Mouse (Mus musculus): ENCODE results near the gene Spon1. TPM values are rescaled to one million over a fixed set of nuclear protein-coding genes. Genes with fewer than 3 reads are reported as not detected.

The Spon1 gene
- polyA plus RNA-seq, 1 experiment from 2014 or later = 79.7 TPM

DNA sequence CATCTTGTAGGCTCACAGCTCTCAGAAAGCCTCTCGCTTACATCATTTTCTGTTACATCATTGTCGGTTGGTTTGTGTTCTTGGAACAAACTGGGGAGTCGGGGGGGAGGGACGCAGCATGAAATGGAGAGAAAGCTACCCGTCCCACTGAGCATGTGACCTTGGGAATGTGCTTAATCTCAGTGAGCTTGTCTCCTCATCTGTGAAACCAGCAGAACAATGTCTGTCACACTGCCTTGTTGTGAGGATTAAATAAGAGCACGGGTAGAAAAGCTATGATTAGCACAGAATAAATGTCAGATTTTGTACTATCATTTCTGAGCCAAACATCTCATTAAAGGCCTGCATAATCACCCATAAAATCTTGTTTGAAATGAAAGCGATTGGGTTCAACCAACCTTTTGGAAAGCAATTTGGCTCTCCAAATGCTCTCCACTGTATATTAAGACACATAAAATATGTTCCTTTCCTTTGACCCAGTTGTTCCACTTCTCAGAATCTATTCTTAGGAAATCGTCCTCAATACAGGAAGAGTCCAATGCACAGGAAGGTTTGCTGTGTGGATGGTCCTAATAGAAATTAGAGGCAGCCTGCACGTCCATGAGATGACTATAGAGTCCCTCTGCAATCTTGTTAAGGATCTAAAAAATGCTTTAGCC is 195.2 kb downstream of the Spon1 start:
- Histone ChIP-seq H3K4me3 (ENCODE audit: low read depth, low read length) (no peak overlapping the region), H3K27ac (ENCODE audit: low read depth, low read length) (no peak overlapping the region), H3K4me1 (ENCODE audit: control insufficient read depth, insufficient read depth, low read length) (0 out of 2 replicates have a peak, but pooled peaks cover 6% of the 10 kb centered on the region), H3K36me3 (ENCODE audit: control insufficient read depth, insufficient read depth, low read length) (0 out of 2 replicates have a peak, but pooled peaks cover 2% of the 10 kb centered on the region), H3K27me3 (ENCODE audit: control insufficient read depth, insufficient read depth, low read length) (no peaks in the 10 kb centered on the region), H3K9ac (ENCODE audit: low read depth, low read length) (no peak overlapping the region), H3K9me3 (replicated peaks; ENCODE audit: control insufficient read depth, low read length) (no peaks in the 10 kb centered on the region), H3K4me2 (no peak overlapping the region)
- ATAC-seq (replicated peaks; ENCODE audit: insufficient number of reproducible peaks, low FRiP score, low TSS enrichment) = no peak
- 71% methylated on average over 9 of the region's 9 CpGs for WGBS (ENCODE audit: insufficient replicate concordance)

DNA sequence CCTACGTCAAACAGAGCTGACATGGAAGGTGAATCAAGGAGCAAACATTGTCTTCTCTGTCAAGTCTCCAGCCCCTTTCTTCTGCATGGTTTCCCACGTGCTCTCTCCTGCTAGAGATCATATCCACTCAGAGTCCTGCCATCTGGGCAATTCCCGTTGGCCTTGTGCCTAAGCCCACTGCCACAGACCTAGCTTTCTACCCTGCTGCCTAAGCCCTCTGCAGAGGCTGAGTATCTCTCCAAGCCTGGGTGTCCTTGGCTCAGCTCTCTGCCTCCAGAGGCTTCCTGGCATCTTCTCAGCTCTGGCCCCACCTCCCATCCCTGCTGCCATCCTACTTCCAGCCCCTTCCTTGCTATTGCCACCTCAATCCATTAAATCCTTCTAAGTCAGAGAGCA is 195.7 kb downstream of the Spon1 start:
- Histone ChIP-seq H3K4me1 (ENCODE audit: control insufficient read depth, insufficient read depth, low read length) (0 out of 2 replicates have a peak, but pooled peaks cover 6% of the 10 kb centered on the region), H3K4me2 (no peak overlapping the region), H3K27me3 (ENCODE audit: control insufficient read depth, insufficient read depth, low read length) (no peaks in the 10 kb centered on the region), H3K9me3 (replicated peaks; ENCODE audit: control insufficient read depth, low read length) (no peaks in the 10 kb centered on the region), H3K4me3 (ENCODE audit: low read depth, low read length) (no peak overlapping the region), H3K36me3 (ENCODE audit: control insufficient read depth, insufficient read depth, low read length) (0 out of 2 replicates have a peak, but pooled peaks cover 2% of the 10 kb centered on the region), H3K27ac (ENCODE audit: low read depth, low read length) (no peak overlapping the region), H3K9ac (ENCODE audit: low read depth, low read length) (no peak overlapping the region)
- WGBS (ENCODE audit: insufficient replicate concordance) = 61% methylated on average over 3 of the region's 3 CpGs
- ATAC-seq (replicated peaks; ENCODE audit: insufficient number of reproducible peaks, low FRiP score, low TSS enrichment) = no peak

DNA sequence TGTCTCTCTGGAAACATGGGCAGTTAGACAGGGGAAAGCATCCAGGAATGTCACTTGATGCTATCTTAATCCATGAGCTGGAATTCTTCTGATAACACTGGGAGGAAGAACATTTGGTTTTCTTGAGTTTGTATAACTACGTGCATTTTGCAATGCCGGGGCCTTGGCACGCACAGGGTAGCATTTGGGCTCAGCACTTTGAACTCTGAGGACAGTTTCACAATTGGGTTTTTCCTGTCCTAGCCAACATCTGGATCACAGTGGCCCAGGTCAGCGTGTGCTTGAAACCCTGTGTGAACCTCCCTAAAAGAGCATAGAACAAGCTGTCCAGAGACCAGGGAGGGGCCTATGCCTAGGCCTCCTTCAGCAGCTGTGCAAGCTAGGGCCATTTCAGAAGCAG is 196.3 kb downstream of the Spon1 start:
- Histone ChIP-seq H3K36me3 (ENCODE audit: control insufficient read depth, insufficient read depth, low read length) (no peaks in the 10 kb centered on the region), H3K27ac (ENCODE audit: low read depth, low read length) (no peak overlapping the region), H3K9me3 (replicated peaks; ENCODE audit: control insufficient read depth, low read length) (no peaks in the 10 kb centered on the region), H3K27me3 (ENCODE audit: control insufficient read depth, insufficient read depth, low read length) (no peaks in the 10 kb centered on the region), H3K4me2 (no peak overlapping the region), H3K9ac (ENCODE audit: low read depth, low read length) (no peak overlapping the region), H3K4me3 (ENCODE audit: low read depth, low read length) (no peak overlapping the region), H3K4me1 (ENCODE audit: control insufficient read depth, insufficient read depth, low read length) (0 out of 2 replicates have a peak, but pooled peaks cover 6% of the 10 kb centered on the region)
- 76% methylated on average over 4 of the region's 4 CpGs for WGBS (ENCODE audit: insufficient replicate concordance)
- ATAC-seq (replicated peaks; ENCODE audit: insufficient number of reproducible peaks, low FRiP score, low TSS enrichment) = no peak

DNA sequence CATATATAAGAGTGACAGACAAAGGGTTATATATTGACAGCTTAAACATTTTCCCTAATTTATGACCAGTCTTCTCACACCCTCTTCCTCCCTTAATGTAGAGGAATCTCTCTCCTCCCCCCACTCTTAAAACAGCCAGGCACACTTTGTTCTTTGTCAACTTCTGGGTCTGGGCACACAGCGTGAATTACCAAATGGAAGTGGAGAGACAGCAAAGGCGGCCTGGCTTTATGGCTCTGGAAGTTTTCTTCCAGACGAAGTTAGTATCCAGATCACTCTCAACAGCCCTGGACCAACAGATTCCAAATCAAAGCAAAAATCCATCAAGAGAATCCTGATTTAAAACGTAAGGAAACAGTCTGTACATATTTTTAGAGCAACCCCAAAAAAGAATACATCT is 198.0 kb downstream of the Spon1 start:
- Histone ChIP-seq H3K4me1 (ENCODE audit: control insufficient read depth, insufficient read depth, low read length) (0 out of 2 replicates have a peak, but pooled peaks cover 6% of the 10 kb centered on the region), H3K36me3 (ENCODE audit: control insufficient read depth, insufficient read depth, low read length) (no peaks in the 10 kb centered on the region), H3K27me3 (ENCODE audit: control insufficient read depth, insufficient read depth, low read length) (no peaks in the 10 kb centered on the region), H3K27ac (ENCODE audit: low read depth, low read length) (no peak overlapping the region), H3K4me2 (no peak overlapping the region), H3K9me3 (replicated peaks; ENCODE audit: control insufficient read depth, low read length) (no peaks in the 10 kb centered on the region), H3K9ac (ENCODE audit: low read depth, low read length) (no peak overlapping the region), H3K4me3 (ENCODE audit: low read depth, low read length) (no peak overlapping the region)
- no peak for ATAC-seq (replicated peaks; ENCODE audit: insufficient number of reproducible peaks, low FRiP score, low TSS enrichment)
- 69% methylated on average over 4 of the region's 4 CpGs for WGBS (ENCODE audit: insufficient replicate concordance)

DNA sequence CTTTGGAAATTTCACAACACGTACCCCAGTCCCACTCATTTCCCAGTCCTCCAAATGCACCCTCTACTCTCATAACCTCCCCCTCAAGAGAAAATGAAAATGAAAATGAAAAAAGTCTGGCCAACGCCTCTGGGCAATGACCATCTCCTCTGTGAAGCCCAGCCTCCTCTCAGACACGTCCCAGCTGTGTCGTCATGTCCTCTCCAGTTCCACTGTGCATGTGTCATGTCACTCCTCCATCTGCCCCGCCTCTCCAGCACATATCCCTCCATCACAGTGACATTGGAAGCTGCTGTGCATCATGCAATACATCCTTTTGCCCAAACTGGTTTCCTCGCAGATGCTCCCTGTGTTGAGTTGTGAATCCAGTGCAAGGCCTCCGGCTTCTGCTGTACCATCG is 199.8 kb downstream of the Spon1 start:
- ATAC-seq (replicated peaks; ENCODE audit: insufficient number of reproducible peaks, low FRiP score, low TSS enrichment) = no peak
- Histone ChIP-seq H3K27ac (ENCODE audit: low read depth, low read length) (no peak overlapping the region), H3K4me2 (no peak overlapping the region), H3K27me3 (ENCODE audit: control insufficient read depth, insufficient read depth, low read length) (no peaks in the 10 kb centered on the region), H3K4me3 (ENCODE audit: low read depth, low read length) (no peak overlapping the region), H3K9me3 (replicated peaks; ENCODE audit: control insufficient read depth, low read length) (no peaks in the 10 kb centered on the region), H3K36me3 (ENCODE audit: control insufficient read depth, insufficient read depth, low read length) (no peaks in the 10 kb centered on the region), H3K9ac (ENCODE audit: low read depth, low read length) (no peak overlapping the region), H3K4me1 (ENCODE audit: control insufficient read depth, insufficient read depth, low read length) (0 out of 2 replicates have a peak, but pooled peaks cover 6% of the 10 kb centered on the region)
- WGBS (ENCODE audit: insufficient replicate concordance) = 86% methylated on average over 8 of the region's 8 CpGs

GRCm38 (mm10) chr7:113969182-113969581 is 203.4 kb downstream of the Spon1 start:
- ATAC-seq (replicated peaks; ENCODE audit: insufficient number of reproducible peaks, low FRiP score, low TSS enrichment) = no peak
- Histone ChIP-seq H3K9ac (ENCODE audit: low read depth, low read length) (no peak overlapping the region), H3K36me3 (ENCODE audit: control insufficient read depth, insufficient read depth, low read length) (no peaks in the 10 kb centered on the region), H3K9me3 (replicated peaks; ENCODE audit: control insufficient read depth, low read length) (peaks cover 7% of the 10 kb centered on the region), H3K27ac (ENCODE audit: low read depth, low read length) (no peak overlapping the region), H3K4me2 (no peak overlapping the region), H3K4me1 (ENCODE audit: control insufficient read depth, insufficient read depth, low read length) (no peaks in the 10 kb centered on the region), H3K4me3 (ENCODE audit: low read depth, low read length) (no peak overlapping the region), H3K27me3 (ENCODE audit: control insufficient read depth, insufficient read depth, low read length) (no peaks in the 10 kb centered on the region)

- no peak overlapping the region for H3K9ac ChIP-seq (ENCODE audit: low read depth, low read length)
- no peak overlapping the region for H3K4me2 ChIP-seq
- H3K27me3 ChIP-seq (ENCODE audit: control insufficient read depth, insufficient read depth, low read length) = no peaks in the 10 kb centered on the region
- H3K27ac ChIP-seq (ENCODE audit: low read depth, low read length) = no peak overlapping the region
- no peak overlapping the region for H3K4me3 ChIP-seq (ENCODE audit: low read depth, low read length)
- ATAC-seq (replicated peaks; ENCODE audit: insufficient number of reproducible peaks, low FRiP score, low TSS enrichment) = no peak
- H3K36me3 ChIP-seq (ENCODE audit: control insufficient read depth, insufficient read depth, low read length) = no peaks in the 10 kb centered on the region
- no peaks in the 10 kb centered on the region for H3K4me1 ChIP-seq (ENCODE audit: control insufficient read depth, insufficient read depth, low read length)
- peaks cover 7% of the 10 kb centered on the region for H3K9me3 ChIP-seq (replicated peaks; ENCODE audit: control insufficient read depth, low read length)
- WGBS (ENCODE audit: insufficient replicate concordance) = 88% methylated on average over 4 of the region's 4 CpGs
Observed at GRCm38 (mm10) chr7:113972536-113972935, 206.7 kb downstream of the Spon1 start.

- no peak overlapping the region for H3K4me2 ChIP-seq
- H3K4me3 ChIP-seq (ENCODE audit: low read depth, low read length) = no peak overlapping the region
- H3K9ac ChIP-seq (ENCODE audit: low read depth, low read length) = no peak overlapping the region
- no peak overlapping the region for H3K27ac ChIP-seq (ENCODE audit: low read depth, low read length)
- no peaks in the 10 kb centered on the region for H3K4me1 ChIP-seq (ENCODE audit: control insufficient read depth, insufficient read depth, low read length)
- no peaks in the 10 kb centered on the region for H3K9me3 ChIP-seq (replicated peaks; ENCODE audit: control insufficient read depth, low read length)
- no peak for ATAC-seq (replicated peaks; ENCODE audit: insufficient number of reproducible peaks, low FRiP score, low TSS enrichment)
- peaks cover 2% of the 10 kb centered on the region; the same call in 1 of the 2 replicates for H3K36me3 ChIP-seq (ENCODE audit: control insufficient read depth, insufficient read depth, low read length)
- WGBS (ENCODE audit: insufficient replicate concordance) = 85% methylated on average over 10 of the region's 10 CpGs
- no peaks in the 10 kb centered on the region for H3K27me3 ChIP-seq (ENCODE audit: control insufficient read depth, insufficient read depth, low read length)
Observed at GRCm38 (mm10) chr7:113986406-113987134, 220.8 kb downstream of the Spon1 start.

GRCm38 (mm10) chr7:113988156-113988555 is 222.4 kb downstream of the Spon1 start:
- Histone ChIP-seq H3K4me3 (ENCODE audit: low read depth, low read length) (no peak overlapping the region), H3K4me1 (ENCODE audit: control insufficient read depth, insufficient read depth, low read length) (no peaks in the 10 kb centered on the region), H3K27ac (ENCODE audit: low read depth, low read length) (no peak overlapping the region), H3K27me3 (ENCODE audit: control insufficient read depth, insufficient read depth, low read length) (no peaks in the 10 kb centered on the region), H3K9me3 (replicated peaks; ENCODE audit: control insufficient read depth, low read length) (no peaks in the 10 kb centered on the region), H3K36me3 (ENCODE audit: control insufficient read depth, insufficient read depth, low read length) (peaks cover 2% of the 10 kb centered on the region; the same call in 1 of the 2 replicates), H3K4me2 (no peak overlapping the region), H3K9ac (ENCODE audit: low read depth, low read length) (no peak overlapping the region)
- no peak for ATAC-seq (replicated peaks; ENCODE audit: insufficient number of reproducible peaks, low FRiP score, low TSS enrichment)
